Mouse (Mus musculus): ENCODE results near the gene Gm10273.

GRCm38 (mm10) chr10:59366746-59367145 is 28.7 kb upstream of the Gm10273 start:
- TF ChIP-seq CTCF (IDR thresholded peaks at IDR 0.05; ENCODE audit: borderline replicate concordance, extremely low read depth, insufficient read depth, insufficient read length) (no peak), POLR2A (IDR thresholded peaks at IDR 0.05; ENCODE audit: borderline replicate concordance, extremely low read depth, insufficient read depth, insufficient read length, poor library complexity, severe bottlenecking) (no peak)
